Mouse (Mus musculus): ENCODE measurements around the gene Daglb. TPM values are rescaled to one million over a fixed set of nuclear protein-coding genes. Genes with fewer than 3 reads are reported as not detected.
A peak's percentile ranks its signal among the peaks of the same experiment; 100 is the strongest.

Gene Daglb
- polyA plus RNA-seq, 1 experiment from 2014 or later: 22.8 TPM

DNA sequence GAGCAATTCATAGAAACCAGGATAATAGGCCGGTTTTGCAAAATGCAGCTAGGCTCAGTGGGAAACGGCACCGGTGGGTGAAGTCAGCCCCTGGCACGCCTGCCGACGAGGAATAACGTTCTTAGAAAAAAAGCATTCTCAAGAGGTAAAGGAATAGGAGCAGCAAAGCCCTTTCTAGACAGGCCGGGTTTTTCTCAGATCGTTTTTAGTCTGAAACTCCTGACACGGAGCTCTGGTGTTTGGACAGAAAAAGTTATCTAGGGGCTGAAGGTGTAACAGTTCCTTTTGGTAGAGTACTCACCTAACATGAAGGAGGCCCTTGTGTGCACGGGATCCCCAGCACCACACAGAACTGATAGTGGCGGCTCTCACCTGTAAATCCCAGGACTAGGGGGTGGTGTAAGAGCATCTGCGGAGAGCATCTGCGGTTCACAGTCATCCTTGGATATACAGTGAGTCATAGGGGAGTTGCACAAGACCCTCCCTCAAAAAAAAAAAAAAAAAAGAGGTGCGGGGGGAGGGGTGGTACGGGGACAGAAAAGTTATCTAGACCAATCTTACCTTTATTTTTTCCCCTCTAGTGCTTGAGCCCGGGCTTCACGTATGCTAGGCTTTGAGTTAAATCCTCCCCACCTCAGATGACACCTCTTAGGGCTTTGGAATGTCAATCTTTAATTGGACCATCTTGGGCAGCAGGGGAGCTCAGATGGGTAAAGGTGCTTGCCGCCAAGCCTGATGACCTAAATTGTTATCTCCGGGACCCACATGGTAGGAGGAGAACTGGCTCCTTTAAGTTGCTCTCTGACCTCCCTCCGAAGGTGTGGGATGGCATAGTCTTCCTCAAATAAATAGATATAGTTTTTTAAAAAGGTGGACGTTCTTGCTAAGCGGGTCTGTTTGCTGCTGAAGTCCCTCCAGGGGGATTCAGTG lies 1.0 kb downstream of the Daglb start:
- Histone ChIP-seq H3K27me3 (ENCODE audit: control insufficient read depth, insufficient read depth, low read depth, low read length) (no peaks in the 10 kb centered on the region), H3K27ac (ENCODE audit: low read length) (peak overlapping the region; percentile 59), H3K9me3 (replicated peaks; ENCODE audit: control insufficient read depth, low read length, poor library complexity, severe bottlenecking) (no peaks in the 10 kb centered on the region), H3K4me2 (ENCODE audit: low read length) (peak overlapping the region; percentile 61), H3K9ac (ENCODE audit: low read depth, low read length) (peak overlapping the region; percentile 82), H3K4me3 (ENCODE audit: low read depth, low read length) (peak overlapping the region; percentile 83), H3K36me3 (ENCODE audit: control insufficient read depth, insufficient read depth, low read length) (peaks cover 4% of the 10 kb centered on the region; the same call in 1 of the 2 replicates), H3K4me1 (ENCODE audit: control insufficient read depth, insufficient read depth, low read length) (peaks cover 14% of the 10 kb centered on the region)
- WGBS: 34% methylated on average over 23 of the region's 23 CpGs
- no peak for ATAC-seq

DNA sequence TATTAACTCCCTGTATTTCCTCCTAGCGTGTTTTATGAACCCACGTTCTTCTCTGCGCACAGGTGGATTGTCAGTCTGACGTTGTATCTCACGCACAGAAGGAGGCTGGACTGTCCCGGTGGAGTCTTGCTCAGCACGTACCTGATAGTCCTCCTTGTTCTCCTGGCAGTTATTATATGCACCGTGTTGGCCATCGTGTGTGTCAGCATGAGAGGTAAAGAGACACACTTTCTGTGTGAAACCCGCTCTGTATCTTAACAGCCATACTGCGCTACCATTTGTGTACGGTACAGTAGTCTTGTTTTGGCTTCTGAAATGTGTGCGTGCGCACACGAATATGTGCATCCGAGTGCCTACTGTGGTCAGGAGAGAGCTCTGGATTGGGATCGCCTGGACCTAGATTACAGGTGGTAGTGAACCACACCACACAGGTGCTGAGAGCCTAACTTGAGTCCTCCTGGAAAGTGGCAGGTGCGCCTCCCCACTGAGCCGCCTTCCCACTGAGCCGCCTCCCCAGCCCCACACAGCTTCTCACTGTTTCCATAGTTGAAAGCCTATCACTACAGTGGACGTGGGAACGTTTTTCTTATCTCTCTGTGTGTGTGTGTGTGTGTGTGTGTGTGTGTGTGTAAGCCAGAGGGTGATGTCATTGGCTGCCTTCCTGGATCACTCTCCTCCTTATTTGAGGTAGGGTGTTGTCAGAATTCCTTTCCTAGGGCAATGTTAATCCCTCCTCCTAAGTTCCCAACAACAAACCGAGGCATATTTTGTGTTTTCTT lies 2.7 kb downstream of the Daglb start:
- Histone ChIP-seq H3K4me2 (ENCODE audit: low read length) (no peak overlapping the region), H3K4me3 (ENCODE audit: low read depth, low read length) (no peak overlapping the region), H3K9ac (ENCODE audit: low read depth, low read length) (no peak overlapping the region), H3K4me1 (ENCODE audit: control insufficient read depth, insufficient read depth, low read length) (peaks cover 14% of the 10 kb centered on the region), H3K27ac (ENCODE audit: low read length) (no peak overlapping the region), H3K36me3 (ENCODE audit: control insufficient read depth, insufficient read depth, low read length) (peaks cover 4% of the 10 kb centered on the region; the same call in 1 of the 2 replicates), H3K9me3 (replicated peaks; ENCODE audit: control insufficient read depth, low read length, poor library complexity, severe bottlenecking) (no peaks in the 10 kb centered on the region), H3K27me3 (ENCODE audit: control insufficient read depth, insufficient read depth, low read depth, low read length) (no peaks in the 10 kb centered on the region)
- ATAC-seq: no peak
- WGBS: 94% methylated on average over 23 of the region's 23 CpGs

DNA sequence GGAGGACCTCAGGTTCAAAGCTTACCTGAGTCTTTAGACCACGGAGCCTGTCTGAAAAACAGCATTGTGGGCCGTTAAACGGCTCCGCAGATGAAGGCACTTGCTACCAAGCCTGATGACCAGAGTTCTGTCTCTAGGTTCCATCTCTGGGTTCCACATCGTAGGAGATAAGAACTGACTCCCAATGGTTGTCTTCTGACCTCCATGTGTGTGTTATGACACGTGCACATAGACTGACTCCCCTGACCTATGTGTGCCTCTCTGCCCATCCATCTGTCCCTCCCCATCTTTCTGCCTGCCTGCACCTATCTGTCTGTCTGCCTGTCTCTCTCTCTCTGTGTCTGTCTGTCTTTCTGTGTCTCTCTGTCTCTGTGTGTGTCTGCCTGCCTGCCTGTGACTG lies 3.5 kb downstream of the Daglb start:
- H3K4me2 ChIP-seq (ENCODE audit: low read length): no peak overlapping the region
- H3K27me3 ChIP-seq (ENCODE audit: control insufficient read depth, insufficient read depth, low read depth, low read length): no peaks in the 10 kb centered on the region
- no peak overlapping the region for H3K9ac ChIP-seq (ENCODE audit: low read depth, low read length)
- WGBS: 97% methylated on average over 6 of the region's 6 CpGs
- peaks cover 6% of the 10 kb centered on the region for H3K36me3 ChIP-seq (ENCODE audit: control insufficient read depth, insufficient read depth, low read length)
- H3K4me3 ChIP-seq (ENCODE audit: low read depth, low read length): no peak overlapping the region
- no peak overlapping the region for H3K27ac ChIP-seq (ENCODE audit: low read length)
- ATAC-seq: no peak
- peaks cover 14% of the 10 kb centered on the region for H3K4me1 ChIP-seq (ENCODE audit: control insufficient read depth, insufficient read depth, low read length)
- no peaks in the 10 kb centered on the region for H3K9me3 ChIP-seq (replicated peaks; ENCODE audit: control insufficient read depth, low read length, poor library complexity, severe bottlenecking)

DNA sequence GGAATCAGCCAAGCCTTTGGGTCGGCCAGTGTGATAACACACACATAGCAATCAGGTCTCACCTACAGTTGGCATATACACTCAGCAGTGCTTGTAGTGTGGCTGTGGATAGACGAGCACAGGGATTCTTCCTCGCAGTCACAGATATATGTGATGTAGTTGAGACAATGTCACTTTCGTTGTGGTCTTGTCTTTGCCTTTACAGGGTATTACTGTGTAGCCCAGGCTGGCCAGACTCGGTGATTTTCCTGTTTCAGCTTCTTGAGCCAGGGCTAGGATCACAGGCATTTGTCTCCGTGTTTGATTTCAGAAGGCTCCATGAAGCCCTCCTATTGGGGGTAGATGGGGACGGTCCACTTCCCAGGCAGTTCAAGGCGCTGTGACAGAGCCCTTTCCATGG lies 5.2 kb downstream of the Daglb start:
- Histone ChIP-seq H3K27me3 (ENCODE audit: control insufficient read depth, insufficient read depth, low read depth, low read length) (no peaks in the 10 kb centered on the region), H3K9ac (ENCODE audit: low read depth, low read length) (no peak overlapping the region), H3K36me3 (ENCODE audit: control insufficient read depth, insufficient read depth, low read length) (peaks cover 13% of the 10 kb centered on the region), H3K4me2 (ENCODE audit: low read length) (no peak overlapping the region), H3K27ac (ENCODE audit: low read length) (no peak overlapping the region), H3K4me3 (ENCODE audit: low read depth, low read length) (no peak overlapping the region), H3K9me3 (replicated peaks; ENCODE audit: control insufficient read depth, low read length, poor library complexity, severe bottlenecking) (no peaks in the 10 kb centered on the region), H3K4me1 (ENCODE audit: control insufficient read depth, insufficient read depth, low read length) (peaks cover 9% of the 10 kb centered on the region)
- ATAC-seq: no peak
- WGBS: 94% methylated on average over 8 of the region's 8 CpGs

DNA sequence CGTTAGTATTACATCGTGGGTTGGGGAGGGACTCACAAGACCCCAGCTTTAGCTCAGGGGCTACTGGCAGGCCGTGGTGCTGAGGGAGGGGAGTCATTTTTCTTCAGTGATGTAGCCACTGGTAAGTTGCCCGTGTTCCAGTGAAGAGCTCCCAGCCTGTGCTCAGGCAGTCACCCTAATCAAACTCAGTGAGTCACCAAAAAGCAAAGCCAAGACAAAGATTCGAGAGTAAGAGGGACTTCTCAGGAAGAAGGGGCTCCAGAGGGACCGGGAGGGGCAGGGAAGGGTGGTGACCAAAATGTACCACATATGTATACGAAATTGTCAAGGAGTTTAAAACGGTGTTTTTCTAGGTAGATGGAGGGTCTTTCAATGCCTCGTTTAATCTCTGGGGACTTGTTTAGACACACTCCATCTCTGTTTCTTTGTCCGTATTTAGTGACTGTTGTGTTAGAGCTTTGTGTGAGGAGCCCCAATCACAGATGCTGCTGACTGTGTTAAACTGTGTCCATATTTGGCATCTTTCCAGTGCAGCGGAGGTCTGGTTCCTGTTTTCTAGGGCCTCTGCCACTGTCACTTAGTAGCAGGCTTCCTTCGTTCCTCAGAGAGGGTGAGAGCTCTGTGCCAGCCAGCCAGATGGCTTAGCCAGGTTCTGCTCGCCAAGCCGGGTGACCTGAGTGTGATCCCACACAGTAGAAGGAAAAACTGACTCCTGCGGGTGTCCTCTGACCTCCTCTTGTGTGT lies 6.2 kb downstream of the Daglb start:
- Histone ChIP-seq H3K9ac (ENCODE audit: low read depth, low read length) (no peak overlapping the region), H3K27me3 (ENCODE audit: control insufficient read depth, insufficient read depth, low read depth, low read length) (no peaks in the 10 kb centered on the region), H3K4me1 (ENCODE audit: control insufficient read depth, insufficient read depth, low read length) (peaks cover 4% of the 10 kb centered on the region), H3K36me3 (ENCODE audit: control insufficient read depth, insufficient read depth, low read length) (peaks cover 23% of the 10 kb centered on the region), H3K27ac (ENCODE audit: low read length) (no peak overlapping the region), H3K4me2 (ENCODE audit: low read length) (no peak overlapping the region), H3K4me3 (ENCODE audit: low read depth, low read length) (no peak overlapping the region), H3K9me3 (replicated peaks; ENCODE audit: control insufficient read depth, low read length, poor library complexity, severe bottlenecking) (no peaks in the 10 kb centered on the region)
- WGBS: 81% methylated on average over 15 of the region's 15 CpGs
- ATAC-seq: no peak

DNA sequence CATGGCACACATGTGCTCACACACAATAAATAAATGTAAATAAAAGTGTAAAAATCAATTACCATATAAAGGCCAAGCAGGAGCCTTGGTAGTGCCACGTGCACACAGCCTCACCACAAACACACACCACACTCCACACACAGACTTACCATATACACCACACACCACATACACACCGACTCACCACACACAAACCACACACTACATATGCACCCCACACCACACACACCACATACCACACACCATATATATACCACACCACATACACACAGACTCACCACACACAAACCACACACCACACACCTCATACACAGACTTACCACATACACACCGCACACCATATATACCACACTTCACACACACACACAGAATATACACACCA lies 6.8 kb downstream of the Daglb start:
- Histone ChIP-seq H3K9me3 (replicated peaks; ENCODE audit: control insufficient read depth, low read length, poor library complexity, severe bottlenecking) (no peaks in the 10 kb centered on the region), H3K4me3 (ENCODE audit: low read depth, low read length) (no peak overlapping the region), H3K36me3 (ENCODE audit: control insufficient read depth, insufficient read depth, low read length) (peaks cover 28% of the 10 kb centered on the region), H3K4me1 (ENCODE audit: control insufficient read depth, insufficient read depth, low read length) (no peaks in the 10 kb centered on the region), H3K27ac (ENCODE audit: low read length) (no peak overlapping the region), H3K9ac (ENCODE audit: low read depth, low read length) (no peak overlapping the region), H3K4me2 (ENCODE audit: low read length) (no peak overlapping the region), H3K27me3 (ENCODE audit: control insufficient read depth, insufficient read depth, low read depth, low read length) (no peaks in the 10 kb centered on the region)
- ATAC-seq: no peak
- WGBS: 94% methylated on average over 3 of the region's 3 CpGs

DNA sequence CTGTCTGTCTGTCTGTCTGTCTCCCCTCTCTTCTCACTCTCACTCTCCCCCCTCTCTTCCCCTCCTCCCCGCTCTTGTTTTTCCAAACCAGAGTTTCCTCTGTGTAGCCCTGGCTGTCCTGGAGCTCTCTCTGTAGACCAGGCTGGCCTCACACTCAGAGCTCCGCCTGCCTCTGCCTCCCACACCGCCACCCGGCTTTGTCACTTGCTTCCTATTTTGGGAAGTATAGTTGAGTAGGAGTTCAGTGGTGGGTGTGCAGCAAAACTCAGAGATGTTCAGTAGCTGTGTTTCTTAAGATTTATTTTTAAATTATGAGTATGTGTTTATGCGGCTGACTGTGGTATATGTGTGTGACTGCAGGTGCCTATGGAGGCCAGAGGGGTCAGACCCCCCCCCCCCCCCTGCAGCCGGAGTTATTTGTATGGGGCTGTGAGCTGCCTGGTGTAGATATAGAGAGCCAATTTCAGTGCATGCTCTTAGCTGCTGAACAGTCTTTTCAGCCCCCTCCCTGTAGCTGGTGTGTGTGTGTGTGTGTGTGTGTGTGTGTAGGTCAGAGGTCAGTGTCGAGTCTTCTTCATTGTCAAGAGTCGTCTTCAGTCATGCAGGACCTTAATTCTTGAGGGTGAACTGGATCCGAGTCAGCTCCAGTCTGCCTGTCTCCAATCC lies 7.7 kb downstream of the Daglb start:
- Histone ChIP-seq H3K27me3 (ENCODE audit: control insufficient read depth, insufficient read depth, low read depth, low read length) (no peaks in the 10 kb centered on the region), H3K4me3 (ENCODE audit: low read depth, low read length) (no peak overlapping the region), H3K36me3 (ENCODE audit: control insufficient read depth, insufficient read depth, low read length) (peaks cover 34% of the 10 kb centered on the region), H3K4me1 (ENCODE audit: control insufficient read depth, insufficient read depth, low read length) (no peaks in the 10 kb centered on the region), H3K4me2 (ENCODE audit: low read length) (no peak overlapping the region), H3K27ac (ENCODE audit: low read length) (no peak overlapping the region), H3K9me3 (replicated peaks; ENCODE audit: control insufficient read depth, low read length, poor library complexity, severe bottlenecking) (no peaks in the 10 kb centered on the region), H3K9ac (ENCODE audit: low read depth, low read length) (no peak overlapping the region)
- ATAC-seq: no peak
- WGBS: 85% methylated on average over 8 of the region's 9 CpGs

DNA sequence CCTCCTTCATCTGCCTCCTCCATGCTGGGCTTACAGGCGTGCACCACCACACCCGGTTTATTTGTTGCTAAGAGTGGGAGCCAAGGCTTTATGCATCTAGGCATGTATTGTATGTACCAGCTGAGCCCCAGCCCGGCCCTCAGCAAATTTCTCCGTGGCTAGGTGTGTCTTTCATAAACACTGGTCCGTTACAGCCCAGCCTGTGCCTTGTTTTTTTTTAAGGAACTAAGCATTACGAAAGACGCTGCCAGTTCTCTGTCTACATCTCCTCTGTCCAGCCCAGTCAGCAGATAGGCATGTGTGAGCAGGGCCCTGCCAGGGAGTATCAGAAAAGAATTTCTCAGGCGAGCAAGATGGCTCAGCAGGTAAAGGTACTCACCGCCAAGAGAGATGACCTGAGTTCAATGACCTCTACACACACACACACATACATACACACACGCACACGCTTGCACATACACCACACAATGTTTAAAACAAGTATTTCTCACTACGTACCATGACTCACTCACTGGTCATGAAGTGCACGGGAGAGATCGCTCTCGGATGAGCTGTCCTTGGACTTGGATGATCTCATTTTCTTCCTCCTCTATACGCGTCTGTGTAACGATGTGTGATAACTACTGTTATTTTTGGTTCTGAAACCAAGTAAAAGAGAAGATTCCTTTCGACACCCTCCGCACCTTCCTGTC lies 10.9 kb downstream of the Daglb start:
- WGBS: 94% methylated on average over 20 of the region's 20 CpGs
- Histone ChIP-seq H3K4me2 (ENCODE audit: low read length) (no peak overlapping the region), H3K27me3 (ENCODE audit: control insufficient read depth, insufficient read depth, low read depth, low read length) (no peaks in the 10 kb centered on the region), H3K9ac (ENCODE audit: low read depth, low read length) (no peak overlapping the region), H3K4me3 (ENCODE audit: low read depth, low read length) (no peak overlapping the region), H3K36me3 (ENCODE audit: control insufficient read depth, insufficient read depth, low read length) (peaks cover 44% of the 10 kb centered on the region), H3K27ac (ENCODE audit: low read length) (no peak overlapping the region), H3K9me3 (replicated peaks; ENCODE audit: control insufficient read depth, low read length, poor library complexity, severe bottlenecking) (no peaks in the 10 kb centered on the region), H3K4me1 (ENCODE audit: control insufficient read depth, insufficient read depth, low read length) (no peaks in the 10 kb centered on the region)
- ATAC-seq: no peak

Data from midbrain, embryonic 16.5 days (tissue).